Mouse (Mus musculus): Measurements from ENCODE around the gene Stil. TPM values are rescaled to one million over a fixed set of nuclear protein-coding genes. Genes with fewer than 3 reads are reported as not detected.

The Stil gene
- total RNA-seq, 1 experiment: 7.4 TPM

- Histone ChIP-seq H3K36me3 (ENCODE audit: control insufficient read depth, insufficient read depth, low read length, poor library complexity, severe bottlenecking) (no peaks in the 10 kb centered on the region), H3K4me1 (ENCODE audit: control insufficient read depth in 2 of 2, insufficient read depth in 2 of 2, low read length in 2 of 2, poor library complexity in 1 of 2) (peaks cover 0 to 10% of the 10 kb centered on the region in 2 experiments; a peak in 1 of 4 replicates), H3K9ac (ENCODE audit: insufficient read depth, low read depth, low read length, poor library complexity, severe bottlenecking) (no peak overlapping the region), H3K9me3 (ENCODE audit: control insufficient read depth, insufficient read depth, low read depth, low read length) (no peaks in the 10 kb centered on the region), H3K4me3 (ENCODE audit: insufficient read depth in 1 of 2, low read depth in 1 of 2, low read length in 2 of 2, poor library complexity in 1 of 2, severe bottlenecking in 1 of 2) (no peak overlapping the region), H3K27ac (ENCODE audit: insufficient read depth, low read depth, low read length, poor library complexity, severe bottlenecking) (no peak overlapping the region)
- no peak for DNase-seq (ENCODE audit: low read depth, low spot score)
- TF ChIP-seq MAFK (IDR thresholded peaks at IDR 0.05; ENCODE audit: insufficient read depth, low read depth, low read length): no peak
- in situ Hi-C loops (cut with MboI; ENCODE audit: low sequenced_read_pairs in 2 of 2, unreplicated experiment in 2 of 2): loop anchor here (25.0 kb wide), 1 partner anchor 863 kb away; the partner anchor contains the start of gene Dmbx1 (in 2 of the 2)
Measured at GRCm38 (mm10) chr4:115074789-115075188, 74.8 kb downstream of the Stil start.

- TF ChIP-seq CHD2 (IDR thresholded peaks at IDR 0.05; ENCODE audit: low read depth, low read length): no peak
- no peak for TF ChIP-seq ZC3H11A (IDR thresholded peaks at IDR 0.05; ENCODE audit: borderline replicate concordance, low read depth, low read length)
- no peak for TF ChIP-seq HCFC1 (IDR thresholded peaks at IDR 0.05; ENCODE audit: borderline replicate concordance, insufficient read depth, low read length)
- no peak for TF ChIP-seq MAFK (IDR thresholded peaks at IDR 0.05; ENCODE audit: insufficient read depth, low read depth, low read length)
- TF ChIP-seq ZNF384 (IDR thresholded peaks at IDR 0.05; ENCODE audit: low read depth, low read length): no peak
- Histone ChIP-seq H3K36me3 (ENCODE audit: control insufficient read depth, insufficient read depth, low read length, poor library complexity, severe bottlenecking) (no peaks in the 10 kb centered on the region), H3K27ac (ENCODE audit: insufficient read depth, low read depth, low read length, poor library complexity, severe bottlenecking) (no peak overlapping the region), H3K9me3 (ENCODE audit: control insufficient read depth, insufficient read depth, low read depth, low read length) (no peaks in the 10 kb centered on the region), H3K4me1 (ENCODE audit: control insufficient read depth in 2 of 2, insufficient read depth in 2 of 2, low read length in 2 of 2, poor library complexity in 1 of 2) (peaks cover 0 to 14% of the 10 kb centered on the region in 2 experiments; a peak in 1 of 4 replicates), H3K9ac (ENCODE audit: insufficient read depth, low read depth, low read length, poor library complexity, severe bottlenecking) (no peak overlapping the region), H3K4me3 (ENCODE audit: insufficient read depth in 1 of 2, low read depth in 1 of 2, low read length in 2 of 2, poor library complexity in 1 of 2, severe bottlenecking in 1 of 2) (no peak overlapping the region)
- DNase-seq (ENCODE audit: low read depth, low spot score): no peak
- in situ Hi-C loops (cut with MboI; ENCODE audit: low sequenced_read_pairs in 2 of 2, unreplicated experiment in 2 of 2): no loop called here
Measured at GRCm38 (mm10) chr4:115075204-115075915, 75.4 kb downstream of the Stil start.

- no peak for DNase-seq (ENCODE audit: low read depth, low spot score)
- H3K4me3 ChIP-seq (ENCODE audit: insufficient read depth in 1 of 2, low read depth in 1 of 2, low read length in 2 of 2, poor library complexity in 1 of 2, severe bottlenecking in 1 of 2): no peak overlapping the region
- H3K9me3 ChIP-seq (ENCODE audit: control insufficient read depth, insufficient read depth, low read depth, low read length): no peaks in the 10 kb centered on the region
- peaks cover 0 to 14% of the 10 kb centered on the region in 2 experiments; a peak in 1 of 4 replicates for H3K4me1 ChIP-seq (ENCODE audit: control insufficient read depth in 2 of 2, insufficient read depth in 2 of 2, low read length in 2 of 2, poor library complexity in 1 of 2)
- TF ChIP-seq HCFC1 (IDR thresholded peaks at IDR 0.05; ENCODE audit: borderline replicate concordance, insufficient read depth, low read length): no peak
- no peak for TF ChIP-seq CHD2 (IDR thresholded peaks at IDR 0.05; ENCODE audit: low read depth, low read length)
- no peak for TF ChIP-seq ZC3H11A (IDR thresholded peaks at IDR 0.05; ENCODE audit: borderline replicate concordance, low read depth, low read length)
- no peak for TF ChIP-seq MAFK (IDR thresholded peaks at IDR 0.05; ENCODE audit: insufficient read depth, low read depth, low read length)
- no peak for TF ChIP-seq ZNF384 (IDR thresholded peaks at IDR 0.05; ENCODE audit: low read depth, low read length)
- H3K9ac ChIP-seq (ENCODE audit: insufficient read depth, low read depth, low read length, poor library complexity, severe bottlenecking): no peak overlapping the region
- in situ Hi-C loops (cut with MboI; ENCODE audit: low sequenced_read_pairs in 2 of 2, unreplicated experiment in 2 of 2): no loop called here
- H3K27ac ChIP-seq (ENCODE audit: insufficient read depth, low read depth, low read length, poor library complexity, severe bottlenecking): no peak overlapping the region
- H3K36me3 ChIP-seq (ENCODE audit: control insufficient read depth, insufficient read depth, low read length, poor library complexity, severe bottlenecking): no peaks in the 10 kb centered on the region
Measured at GRCm38 (mm10) chr4:115078892-115079820, 79.2 kb downstream of the Stil start.

GRCm38 (mm10) chr4:115079821-115080349 is 79.9 kb downstream of the Stil start:
- DNase-seq (ENCODE audit: low read depth, low spot score): no peak
- Histone ChIP-seq H3K9me3 (ENCODE audit: control insufficient read depth, insufficient read depth, low read depth, low read length) (no peaks in the 10 kb centered on the region), H3K4me1 (ENCODE audit: control insufficient read depth in 2 of 2, insufficient read depth in 2 of 2, low read length in 2 of 2, poor library complexity in 1 of 2) (peaks cover 0 to 14% of the 10 kb centered on the region in 2 experiments; a peak in 1 of 4 replicates), H3K27ac (ENCODE audit: insufficient read depth, low read depth, low read length, poor library complexity, severe bottlenecking) (no peak overlapping the region), H3K9ac (ENCODE audit: insufficient read depth, low read depth, low read length, poor library complexity, severe bottlenecking) (no peak overlapping the region), H3K4me3 (ENCODE audit: insufficient read depth in 1 of 2, low read depth in 1 of 2, low read length in 2 of 2, poor library complexity in 1 of 2, severe bottlenecking in 1 of 2) (no peak overlapping the region), H3K36me3 (ENCODE audit: control insufficient read depth, insufficient read depth, low read length, poor library complexity, severe bottlenecking) (no peaks in the 10 kb centered on the region)
- in situ Hi-C loops (cut with MboI; ENCODE audit: low sequenced_read_pairs in 2 of 2, unreplicated experiment in 2 of 2): no loop called here
- TF ChIP-seq ZC3H11A (IDR thresholded peaks at IDR 0.05; ENCODE audit: borderline replicate concordance, low read depth, low read length) (no peak), CHD2 (IDR thresholded peaks at IDR 0.05; ENCODE audit: low read depth, low read length) (no peak), HCFC1 (IDR thresholded peaks at IDR 0.05; ENCODE audit: borderline replicate concordance, insufficient read depth, low read length) (no peak)
